ENCODE assay signal across 1 mouse cellular context in genomic region chr1:133265114-133265766, GRCm38 (mm10).
TF ChIP-seq lines count a peak whose summit lies in the region.

No protein-coding gene starts in this region.

TF ChIP-seq in CH12.LX, 34 proteins besides CTCF, POLR2A, EP300 and RAD21:
- no peak for TF ChIP-seq MYC (IDR thresholded peaks at IDR 0.05; ENCODE audit: low read depth, low read length)
- peak; percentile 32 for TF ChIP-seq SMC3 (IDR thresholded peaks at IDR 0.05; ENCODE audit: low read depth, low read length)
